Mouse (Mus musculus): Measurements from ENCODE around the gene Olfr1420. TPM values are rescaled to one million over a fixed set of nuclear protein-coding genes. Genes with fewer than 3 reads are reported as not detected.
"Not testable (repeated sequence)": the region's sequence is repeated elsewhere in the genome, so short reads cannot be mapped to it uniquely, and the experiment has no call there.

Gene Olfr1420
- polyA plus RNA-seq (2012; ENCODE audit: insufficient read depth, insufficient read length, missing spikeins), result not detected in 2 replicates

DNA sequence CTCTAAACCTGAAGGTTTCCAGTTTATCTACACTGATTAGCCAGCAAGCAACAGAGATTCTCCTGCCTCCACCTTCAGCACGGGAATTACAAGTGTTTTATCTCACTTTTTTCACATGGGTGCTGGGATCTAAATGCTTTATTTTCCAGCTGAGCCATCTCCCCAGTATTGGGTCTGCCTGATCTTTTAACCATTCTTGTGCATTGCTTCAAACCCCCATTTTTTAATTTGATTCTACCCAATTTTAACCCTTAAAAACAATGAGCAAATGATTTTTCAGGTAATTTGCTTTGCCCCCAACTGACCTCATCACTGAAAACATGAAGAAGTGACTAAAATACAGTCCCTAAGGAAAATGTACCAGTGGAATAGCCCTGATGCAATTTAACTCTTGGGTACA lies at the start of gene Olfr1420:
Gene Olfr1420 (plus strand): TSS at position 301 of the 400 bp plus-strand sequence.
- H3K4me3 ChIP-seq (ENCODE audit: insufficient read depth, low read length), result no peak within 1 kb of the TSS
- no peak within 1 kb of the TSS for H3K27ac ChIP-seq (ENCODE audit: insufficient read depth, low read depth, low read length)
- TF ChIP-seq POLR2A (IDR thresholded peaks at IDR 0.05; ENCODE audit: borderline replicate concordance, low read depth, low read length) (no peak), CTCF (IDR thresholded peaks at IDR 0.05; ENCODE audit: low read depth, low read length) (no peak)
- H3K4me1 ChIP-seq (ENCODE audit: control insufficient read depth, insufficient read depth, low read length), result no peaks in the 10 kb centered on the region

DNA sequence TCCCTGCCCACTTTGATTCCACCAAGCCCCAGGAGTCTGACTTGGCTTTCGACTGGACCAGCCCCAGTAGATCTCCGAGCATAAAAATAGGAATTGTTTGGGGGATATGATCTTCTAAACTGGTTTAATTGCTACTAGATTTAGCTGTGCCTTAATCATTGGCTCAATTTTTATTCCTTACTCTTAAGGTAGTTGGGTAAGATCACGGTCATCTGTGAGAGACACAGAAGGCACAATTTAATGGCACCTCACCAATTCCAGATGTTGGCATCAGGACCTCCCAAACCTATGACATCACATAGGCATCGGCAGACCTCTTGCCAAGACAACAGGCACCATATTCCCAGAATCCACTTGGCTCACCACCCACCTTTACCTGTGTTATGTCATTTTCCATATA lies 47.2 kb upstream of the Olfr1420 start, which contains the start of gene Olfr1417:
Gene Olfr1417 (minus strand): TSS at position 101 of the 400 bp plus-strand sequence.
- no peak within 1 kb of the TSS for H3K4me3 ChIP-seq (ENCODE audit: insufficient read depth, low read length)
- TF ChIP-seq CTCF (IDR thresholded peaks at IDR 0.05; ENCODE audit: low read depth, low read length), result no peak
- no peaks in the 10 kb centered on the region for H3K4me1 ChIP-seq (ENCODE audit: control insufficient read depth, insufficient read depth, low read length)
- H3K27ac ChIP-seq (ENCODE audit: insufficient read depth, low read depth, low read length), result no peak within 1 kb of the TSS

DNA sequence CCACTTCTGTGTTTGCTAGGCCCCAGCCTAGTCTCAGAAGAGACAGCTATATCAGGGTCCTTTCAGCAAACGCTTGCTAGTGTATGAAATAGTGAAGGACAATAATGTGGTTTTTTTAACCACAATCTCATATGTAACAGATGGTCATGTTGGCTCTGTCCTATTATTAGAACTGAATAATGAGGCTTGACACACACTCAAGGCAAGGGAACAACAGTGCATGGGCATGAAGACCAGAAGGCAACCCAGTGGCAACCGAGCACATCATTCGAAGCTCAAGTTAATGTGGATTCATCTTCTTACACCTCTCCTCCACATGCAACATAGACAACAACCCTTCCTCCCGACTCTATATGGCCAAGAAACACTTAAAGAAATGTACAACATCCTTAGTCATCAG lies 40.0 kb upstream of the Olfr1420 start:
- no peak for TF ChIP-seq CTCF (IDR thresholded peaks at IDR 0.05; ENCODE audit: low read depth, low read length)
- no peak for TF ChIP-seq POLR2A (IDR thresholded peaks at IDR 0.05; ENCODE audit: borderline replicate concordance, low read depth, low read length)

GRCm38 (mm10) chr19:11852652-11853051 lies 33.7 kb upstream of the Olfr1420 start:
- H3K4me1 ChIP-seq (ENCODE audit: control insufficient read depth, insufficient read depth, low read length), result no peaks in the 10 kb centered on the region
- H3K27ac ChIP-seq (ENCODE audit: insufficient read depth, low read depth, low read length), result no peak overlapping the region
- no peak overlapping the region for H3K4me3 ChIP-seq (ENCODE audit: insufficient read depth, low read length)
- no peak for TF ChIP-seq CTCF (IDR thresholded peaks at IDR 0.05; ENCODE audit: low read depth, low read length)
- no peak for TF ChIP-seq POLR2A (IDR thresholded peaks at IDR 0.05; ENCODE audit: borderline replicate concordance, low read depth, low read length)

More for the DNA sequence above, 40.0 kb upstream of the Olfr1420 start:
- Histone ChIP-seq H3K4me1 (ENCODE audit: control insufficient read depth, insufficient read depth, low read length) (peaks cover 2% of the 10 kb centered on the region; the same call in 1 of the 2 replicates), H3K27ac (ENCODE audit: insufficient read depth, low read depth, low read length) (no peak overlapping the region), H3K4me3 (ENCODE audit: insufficient read depth, low read length) (no peak overlapping the region)

- no peak overlapping the region for H3K4me3 ChIP-seq (ENCODE audit: insufficient read depth, low read length)
- peaks cover 5% of the 10 kb centered on the region for H3K4me1 ChIP-seq (ENCODE audit: control insufficient read depth, insufficient read depth, low read length)
- H3K27ac ChIP-seq (ENCODE audit: insufficient read depth, low read depth, low read length), result no peak overlapping the region
- TF ChIP-seq POLR2A (IDR thresholded peaks at IDR 0.05; ENCODE audit: borderline replicate concordance, low read depth, low read length), result no peak
- TF ChIP-seq CTCF (IDR thresholded peaks at IDR 0.05; ENCODE audit: low read depth, low read length), result no peak
Measured at GRCm38 (mm10) chr19:11854821-11855220, 31.5 kb upstream of the Olfr1420 start.

DNA sequence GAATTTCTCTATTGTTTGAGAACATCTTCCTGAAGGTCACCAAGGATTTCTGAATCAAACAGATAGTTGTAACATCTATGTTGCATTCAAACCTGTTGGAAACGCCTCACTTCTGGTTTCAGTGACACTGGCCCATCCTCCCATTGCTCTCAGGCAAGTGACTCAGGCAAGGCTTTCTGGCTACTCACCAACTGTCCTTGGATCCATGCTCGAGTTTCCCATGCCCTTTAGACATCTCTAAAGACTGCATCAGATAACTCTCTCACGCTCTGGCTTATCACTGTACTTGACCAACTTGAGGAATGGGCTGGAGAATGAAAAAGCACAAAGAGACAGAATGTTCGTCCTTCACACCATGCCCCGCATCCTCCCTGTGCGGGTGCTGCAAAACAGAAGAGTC lies 29.9 kb upstream of the Olfr1420 start:
- no peak overlapping the region for H3K27ac ChIP-seq (ENCODE audit: insufficient read depth, low read depth, low read length)
- H3K4me3 ChIP-seq (ENCODE audit: insufficient read depth, low read length), result no peak overlapping the region
- peaks cover 5% of the 10 kb centered on the region for H3K4me1 ChIP-seq (ENCODE audit: control insufficient read depth, insufficient read depth, low read length)
- no peak for TF ChIP-seq CTCF (IDR thresholded peaks at IDR 0.05; ENCODE audit: low read depth, low read length)
- TF ChIP-seq POLR2A (IDR thresholded peaks at IDR 0.05; ENCODE audit: borderline replicate concordance, low read depth, low read length), result no peak

DNA sequence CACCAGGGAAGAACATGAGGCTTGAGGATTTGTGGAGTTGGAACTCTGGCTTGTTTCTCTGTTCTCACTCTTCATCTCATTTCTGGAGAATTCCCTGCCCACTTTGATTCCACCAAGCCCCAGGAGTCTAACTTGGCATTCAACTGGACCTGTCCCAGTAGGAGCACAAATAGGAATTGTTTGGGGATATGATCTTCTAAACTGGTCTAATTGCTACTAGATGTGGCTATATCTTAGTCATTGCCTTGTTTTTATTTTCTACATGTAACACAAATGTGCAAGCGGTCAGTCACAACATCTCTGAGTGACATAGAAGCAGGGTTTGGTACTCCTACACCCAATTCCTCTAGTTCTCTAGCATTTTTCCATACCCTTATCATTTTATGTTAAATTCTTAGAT lies 25.4 kb upstream of the Olfr1420 start, which contains the start of gene Olfr1418:
Gene Olfr1418 (minus strand): TSS at position 101 of the 400 bp plus-strand sequence.
- no peak for TF ChIP-seq CTCF (IDR thresholded peaks at IDR 0.05; ENCODE audit: low read depth, low read length)
- TF ChIP-seq POLR2A (IDR thresholded peaks at IDR 0.05; ENCODE audit: borderline replicate concordance, low read depth, low read length), result no peak
- Histone ChIP-seq H3K27ac (ENCODE audit: insufficient read depth, low read depth, low read length) (no peak within 1 kb of the TSS), H3K4me1 (ENCODE audit: control insufficient read depth, insufficient read depth, low read length) (peaks cover 5% of the 10 kb centered on the region), H3K4me3 (ENCODE audit: insufficient read depth, low read length) (no peak within 1 kb of the TSS)

DNA sequence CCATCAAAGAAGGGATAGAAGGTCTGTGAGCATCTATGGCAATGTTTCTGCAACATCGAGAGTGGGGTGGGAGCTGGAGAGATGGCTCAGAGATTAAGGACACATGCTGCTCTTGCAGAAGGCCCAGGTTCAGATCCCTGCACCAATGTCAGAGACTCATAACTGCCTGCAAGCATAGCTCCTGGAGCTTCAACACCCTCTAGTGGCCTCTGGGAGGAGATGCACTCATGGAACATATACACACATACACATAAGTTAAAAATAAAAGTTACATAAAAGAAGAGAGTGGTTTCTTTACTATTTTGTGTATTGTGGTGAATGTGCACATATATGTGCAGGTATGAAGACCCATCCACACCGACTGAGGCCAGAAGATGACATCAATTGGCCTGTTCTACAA lies 18.5 kb upstream of the Olfr1420 start:
- Histone ChIP-seq H3K4me3 (ENCODE audit: insufficient read depth, low read length) (no peak overlapping the region), H3K27ac (ENCODE audit: insufficient read depth, low read depth, low read length) (no peak overlapping the region), H3K4me1 (ENCODE audit: control insufficient read depth, insufficient read depth, low read length) (no peaks in the 10 kb centered on the region)
- no peak for TF ChIP-seq POLR2A (IDR thresholded peaks at IDR 0.05; ENCODE audit: borderline replicate concordance, low read depth, low read length)

GRCm38 (mm10) chr19:11875006-11875405 lies 11.4 kb upstream of the Olfr1420 start, which contains the start of gene Olfr1419:
Gene Olfr1419, minus strand, starts transcription at chr19:11875106.
- Histone ChIP-seq H3K4me1 (ENCODE audit: control insufficient read depth, insufficient read depth, low read length) (no peaks in the 10 kb centered on the region), H3K27ac (ENCODE audit: insufficient read depth, low read depth, low read length) (no peak within 1 kb of the TSS), H3K4me3 (ENCODE audit: insufficient read depth, low read length) (no peak within 1 kb of the TSS)
- TF ChIP-seq POLR2A (IDR thresholded peaks at IDR 0.05; ENCODE audit: borderline replicate concordance, low read depth, low read length), result no peak
- TF ChIP-seq CTCF (IDR thresholded peaks at IDR 0.05; ENCODE audit: low read depth, low read length), result no peak

DNA sequence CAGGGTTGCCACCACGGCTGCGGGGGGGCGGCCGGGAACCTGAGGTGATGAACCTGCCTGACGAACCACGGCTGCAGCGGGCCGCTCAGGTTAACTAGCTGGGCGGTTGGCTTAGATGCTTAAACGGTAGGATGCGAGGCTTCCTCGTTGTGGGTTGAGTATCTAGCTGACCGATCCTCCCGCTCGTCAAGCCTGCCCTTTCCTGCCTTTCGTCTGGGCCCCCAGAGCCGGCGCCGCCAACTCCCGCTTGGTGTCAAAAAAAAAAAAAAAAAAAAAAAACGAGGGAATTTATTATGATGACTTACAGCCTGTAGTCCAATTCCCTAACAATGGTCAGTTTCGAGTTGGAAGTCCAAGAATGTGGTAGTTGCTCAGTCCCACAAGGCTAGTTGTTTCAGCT lies 8.0 kb upstream of the Olfr1420 start:
- H3K4me3 ChIP-seq (ENCODE audit: insufficient read depth, low read length); H3K4me1 ChIP-seq (ENCODE audit: control insufficient read depth, insufficient read depth, low read length); H3K27ac ChIP-seq (ENCODE audit: insufficient read depth, low read depth, low read length): not testable (repeated sequence)

GRCm38 (mm10) chr19:11911021-11911420 lies 24.7 kb downstream of the Olfr1420 start:
- H3K27ac ChIP-seq (ENCODE audit: insufficient read depth, low read depth, low read length), result peak overlapping the region; percentile 92
- H3K4me3 ChIP-seq (ENCODE audit: insufficient read depth, low read length), result peak overlapping the region; percentile 72
- TF ChIP-seq POLR2A (IDR thresholded peaks at IDR 0.05; ENCODE audit: borderline replicate concordance, low read depth, low read length) (no peak), CTCF (IDR thresholded peaks at IDR 0.05; ENCODE audit: low read depth, low read length) (no peak)
- H3K4me1 ChIP-seq (ENCODE audit: control insufficient read depth, insufficient read depth, low read length), result peaks cover 13% of the 10 kb centered on the region

Measured in bone marrow macrophage, adult 2 months (primary cell).